In the genomic region with DNA sequence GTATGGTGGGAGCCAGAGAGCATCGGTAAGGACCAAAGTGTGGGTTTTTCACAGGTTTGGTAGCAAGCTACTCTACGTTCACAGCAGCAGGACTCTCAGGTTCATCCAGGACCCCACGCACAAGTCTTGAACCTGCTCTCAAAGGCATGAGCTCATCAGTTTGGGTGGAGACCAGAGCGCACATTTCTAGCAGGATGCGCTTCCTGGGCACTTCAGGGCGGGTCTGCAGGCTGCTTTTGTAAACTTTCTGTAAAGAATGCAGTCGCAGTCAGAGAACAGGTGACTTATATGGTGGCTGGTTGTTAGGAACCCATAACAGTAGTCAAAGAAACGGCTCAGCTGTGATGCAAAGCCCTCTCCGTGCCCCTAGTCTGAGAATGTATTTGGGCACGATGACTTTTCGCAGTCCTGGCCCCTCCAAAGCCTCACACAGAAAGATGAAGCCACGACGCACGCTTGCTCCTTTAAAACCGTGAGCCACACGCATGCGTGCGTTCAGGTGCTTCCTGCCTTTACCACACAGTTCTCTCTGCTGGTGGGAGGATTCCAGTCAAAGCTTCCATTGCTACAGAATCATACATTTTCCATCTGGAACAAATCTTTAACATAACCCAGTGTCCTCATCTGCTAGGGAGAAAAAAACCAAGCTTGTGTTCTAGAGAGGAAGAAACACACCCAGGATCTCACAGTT, we compare ENCODE assay signal across 36 mouse cellular contexts. TPM values are rescaled to one million over a fixed set of nuclear protein-coding genes. Genes with fewer than 3 reads are reported as not detected.
DNase-seq lines count a peak whose midpoint lies in the region; ATAC-seq lines count a peak whose summit lies in the region.
"Had no signal": no experiment of that assay in that cellular context is flagged by ENCODE, and none has a peak within 500 bp of the region (broad histone marks: within the 10 kb centered on the region; RNA-seq: fewer than 3 reads in every experiment).

No protein-coding gene starts in this region.

- no peak overlapping the region for H3K4me3 ChIP-seq in hindbrain, embryonic 10.5 days
- H3K4me3 ChIP-seq in heart, embryonic 12.5 days = no peak overlapping the region
- H3K4me3 ChIP-seq: erythroblast, embryonic 14.5 days; hindbrain, embryonic 15.5 days; intestine, embryonic 15.5 days; limb, embryonic 13.5 days; liver, embryonic 12.5 days; myocyte; neural tube, embryonic 13.5 days; stomach, embryonic 15.5 days had no signal

- no peaks in the 10 kb centered on the region for H3K27me3 ChIP-seq in hindbrain, embryonic 10.5 days (ENCODE audit: insufficient read depth, poor library complexity, severe bottlenecking)
- H3K27me3 ChIP-seq in heart, embryonic 12.5 days (replicated peaks) = no peaks in the 10 kb centered on the region
- H3K27me3 ChIP-seq: hindbrain, embryonic 15.5 days; intestine, embryonic 15.5 days; limb, embryonic 13.5 days; liver, embryonic 12.5 days; neural tube, embryonic 13.5 days; stomach, embryonic 15.5 days had no signal

- H3K36me3 ChIP-seq in hindbrain, embryonic 10.5 days = peaks cover 66% of the 10 kb centered on the region
- peaks cover 56% of the 10 kb centered on the region for H3K36me3 ChIP-seq in heart, embryonic 12.5 days

- WGBS in hindbrain, embryonic 10.5 days = 94% methylated on average over 18 of the region's 18 CpGs
- 92% methylated on average over 18 of the region's 18 CpGs for WGBS in heart, embryonic 12.5 days

- H3K9ac ChIP-seq in heart, embryonic 12.5 days = no peak overlapping the region
- H3K9ac ChIP-seq: hindbrain, embryonic 15.5 days; intestine, embryonic 15.5 days; limb, embryonic 13.5 days; liver, embryonic 12.5 days; liver, postnatal 0 days; neural tube, embryonic 13.5 days; stomach, embryonic 15.5 days had no signal

- peak; percentile 43 for DNase-seq in CD4-positive helper T cell, adult 2 months (ENCODE audit: low read depth, low spot score)
- DNase-seq in CD4-positive, CD25-positive, alpha-beta regulatory T cell, adult 2 months (ENCODE audit: low read depth, low spot score) = peak; percentile 36
- peak; percentile 66 for DNase-seq in ES-CJ7 (ENCODE audit: low read depth, low spot score)
- no peak for DNase-seq in hindbrain, embryonic 10.5 days (ENCODE audit: low spot score)
- no peak for DNase-seq in layer of hippocampus, postnatal 36 days
- DNase-seq in kidney, adult 8-10 months = no peak
- DNase-seq: adrenal gland, postnatal 10 days; B cell, adult 2 months; cerebellum, adult 11 months; cerebellum, adult 9-10 months; cerebellum, postnatal 36 days; gastrocnemius, postnatal 14 days; kidney, adult 9 months; kidney, postnatal 10 days; layer of hippocampus, adult 9-11 months; liver, postnatal 0 days; lung, postnatal 36 days; right cerebral cortex, postnatal 25 days had no signal

- peak; percentile 55 for ATAC-seq in activated CD4-positive, CD25-positive, alpha-beta regulatory T cell, adult 4 months
- ATAC-seq in heart, embryonic 12.5 days (ENCODE audit: insufficient number of reproducible peaks, low FRiP score) = no peak
- ATAC-seq: forebrain, embryonic 16.5 days; liver, embryonic 12.5 days had no signal

- no peak overlapping the region for H3K4me2 ChIP-seq in heart, embryonic 12.5 days
- H3K4me2 ChIP-seq: heart, embryonic 11.5 days; hindbrain, embryonic 15.5 days; intestine, embryonic 15.5 days; limb, embryonic 13.5 days; liver, embryonic 12.5 days; midbrain, embryonic 11.5 days; neural tube, embryonic 13.5 days; stomach, embryonic 15.5 days had no signal

- H3K9me3 ChIP-seq in hindbrain, embryonic 10.5 days = no peaks in the 10 kb centered on the region
- H3K9me3 ChIP-seq in heart, embryonic 12.5 days (replicated peaks) = no peaks in the 10 kb centered on the region
- H3K9me3 ChIP-seq: hindbrain, embryonic 15.5 days; intestine, embryonic 15.5 days; limb, embryonic 13.5 days; liver, embryonic 12.5 days; neural tube, embryonic 13.5 days; stomach, embryonic 15.5 days had no signal

- no peaks in the 10 kb centered on the region for H3K4me1 ChIP-seq in hindbrain, embryonic 10.5 days (replicated peaks)
- peaks cover 9% of the 10 kb centered on the region for H3K4me1 ChIP-seq in heart, embryonic 12.5 days (replicated peaks)
- H3K4me1 ChIP-seq: hindbrain, embryonic 15.5 days; intestine, embryonic 15.5 days; limb, embryonic 13.5 days; neural tube, embryonic 13.5 days; stomach, embryonic 15.5 days had no signal

- H3K27ac ChIP-seq in hindbrain, embryonic 10.5 days = no peak overlapping the region
- no peak overlapping the region for H3K27ac ChIP-seq in heart, embryonic 12.5 days (ENCODE audit: poor library complexity, severe bottlenecking)
- H3K27ac ChIP-seq: hindbrain, embryonic 15.5 days; intestine, embryonic 15.5 days; limb, embryonic 13.5 days; liver, embryonic 12.5 days; neural tube, embryonic 13.5 days; stomach, embryonic 15.5 days had no signal

RNA-seq across cellular contexts. Expression of a gene that starts 18.1 kb away (rescaled TPM):
- polyA plus RNA-seq in activated CD4-positive, CD25-positive, alpha-beta regulatory T cell, adult 4 months (2017; shearing (Covaris generic)) = under 1 TPM in 1 of 2 experiments, not detected in 1; 0.11 TPM
- polyA plus RNA-seq in hindbrain, embryonic 10.5 days (2016; fragmentation: Nextera tagmentation; extraction: Ambion mirVana) = 8.3 and 10.4 TPM in 2 replicates
- polyA plus RNA-seq in heart, embryonic 12.5 days (2016; fragmentation: Nextera tagmentation; extraction: Ambion mirVana) = 12.9 and 13.0 TPM in 2 replicates
- 10 to 100 TPM; 33.2 to 36.4 TPM for total RNA-seq in layer of hippocampus, postnatal 36 days (2021)
- polyA plus RNA-seq: erythroblast, embryonic 14.5 days had no signal

RNA-seq across cellular contexts. Expression of a gene that starts 51.0 kb away (rescaled TPM):
- polyA plus RNA-seq in activated CD4-positive, CD25-positive, alpha-beta regulatory T cell, adult 4 months (2017; shearing (Covaris generic)) = 10 to 100 TPM; 23.4 to 29.2 TPM
- 38.5 and 39.9 TPM in 2 replicates for polyA plus RNA-seq in hindbrain, embryonic 10.5 days (2016; fragmentation: Nextera tagmentation; extraction: Ambion mirVana)
- polyA plus RNA-seq in heart, embryonic 12.5 days (2016; fragmentation: Nextera tagmentation; extraction: Ambion mirVana) = 42.6 and 44.3 TPM in 2 replicates
- 100 to 1,000 TPM; 162 to 163 TPM for total RNA-seq in layer of hippocampus, postnatal 36 days (2021)

RNA-seq across cellular contexts. Expression of a gene that starts 57.8 kb away (rescaled TPM):
- polyA plus RNA-seq in activated CD4-positive, CD25-positive, alpha-beta regulatory T cell, adult 4 months (2017; shearing (Covaris generic)) = not detected
- 218 and 357 TPM in 2 replicates for polyA plus RNA-seq in hindbrain, embryonic 10.5 days (2016; fragmentation: Nextera tagmentation; extraction: Ambion mirVana)
- polyA plus RNA-seq in heart, embryonic 12.5 days (2016; fragmentation: Nextera tagmentation; extraction: Ambion mirVana) = 4.8 and 5.5 TPM in 2 replicates
- total RNA-seq in layer of hippocampus, postnatal 36 days (2021) = 1 to 10 TPM; 3.1 to 4.4 TPM
- total RNA-seq: granulocyte monocyte progenitor cell, adult 5-6 weeks; hematopoietic stem cell, adult 5-6 weeks; megakaryocyte, adult 5-6 weeks; MEL had no signal
- polyA plus RNA-seq: erythroblast, embryonic 14.5 days; large intestine, adult 2 months; liver, postnatal 0 days; myocyte had no signal

Comparison
In these comparisons a context has a peak if more than half of its experiments do, and no peak if none do; other contexts are left out.
1. DNase-seq: peak in CD4-positive helper T cell, adult 2 months (single experiment), CD4-positive, CD25-positive, alpha-beta regulatory T cell, adult 2 months (single experiment) and ES-CJ7 (single experiment); none in hindbrain, embryonic 10.5 days (single experiment), layer of hippocampus, postnatal 36 days (0 of 2) and kidney, adult 8-10 months (0 of 2).
2. RNA of a gene that starts 57.8 kb away (polyA plus RNA-seq): 218 to 357 TPM in hindbrain, embryonic 10.5 days; 4.8 to 5.5 TPM in heart, embryonic 12.5 days and not detected in activated CD4-positive, CD25-positive, alpha-beta regulatory T cell, adult 4 months; every median in the first group is over 10 times any median in the second.